Mouse (Mus musculus) bone marrow, adult 2 months (tissue): Measurements from ENCODE around the gene Lrch1. TPM values are rescaled to one million over a fixed set of nuclear protein-coding genes. Genes with fewer than 3 reads are reported as not detected.

Experiments used
- H3K27ac ChIP-seq: fragments of 200-500 bp; 2 replicates; pipeline ENCODE4 v1.5.1; 2012; ENCODE audit warnings: low read depth, mild to moderate bottlenecking, control low read depth, inconsistent platforms, low read length; ENCODE audit not compliant: control insufficient read depth, poor library complexity, insufficient read depth
- H3K4me1 ChIP-seq: fragments of 200-500 bp; 2 replicates; pipeline ENCODE4 v1.6.1; 2011; ENCODE audit warnings: low read length; ENCODE audit not compliant: control insufficient read depth, insufficient read depth
- H3K4me3 ChIP-seq: fragments of 200-500 bp; replicated peaks from 2 replicates; pipeline ENCODE3; 2011; ENCODE audit warnings: mild to moderate bottlenecking, low read depth, low read length, control low read depth; ENCODE audit not compliant: control insufficient read depth
- CTCF ChIP-seq: fragments of 200-500 bp; IDR thresholded peaks from 2 replicates; pipeline ENCODE4 v1.5.1; 2011; ENCODE audit warnings: low read length, control low read depth; ENCODE audit not compliant: control insufficient read depth, insufficient read depth
- POLR2A ChIP-seq: fragments of 200-500 bp; IDR thresholded peaks from 2 replicates; pipeline ENCODE4 v1.6.1; 2011; ENCODE audit warnings: low read depth, mild to moderate bottlenecking, control low read depth, low read length, borderline replicate concordance; ENCODE audit not compliant: control insufficient read depth
- WGBS: fragments of 180-500 bp; shearing (Covaris S2); methylation state at CpG from one replicate; pipeline ENCODE4 v1.1.7; 2018; 5-methylcytosine and 5-hydroxymethylcytosine counted together
- polyA plus RNA-seq: library from polyadenylated mRNA; stranded (reverse); fragments of >200 nt; gene quantifications from 2 replicates; pipeline ENCODE4 v1.2.4, GENCODE M21; 2011; ENCODE audit warnings: low replicate concordance; ENCODE audit not compliant: missing spikeins, insufficient read depth, insufficient read length

Gene Lrch1
- polyA plus RNA-seq, 1 experiment: 9.2 TPM

DNA sequence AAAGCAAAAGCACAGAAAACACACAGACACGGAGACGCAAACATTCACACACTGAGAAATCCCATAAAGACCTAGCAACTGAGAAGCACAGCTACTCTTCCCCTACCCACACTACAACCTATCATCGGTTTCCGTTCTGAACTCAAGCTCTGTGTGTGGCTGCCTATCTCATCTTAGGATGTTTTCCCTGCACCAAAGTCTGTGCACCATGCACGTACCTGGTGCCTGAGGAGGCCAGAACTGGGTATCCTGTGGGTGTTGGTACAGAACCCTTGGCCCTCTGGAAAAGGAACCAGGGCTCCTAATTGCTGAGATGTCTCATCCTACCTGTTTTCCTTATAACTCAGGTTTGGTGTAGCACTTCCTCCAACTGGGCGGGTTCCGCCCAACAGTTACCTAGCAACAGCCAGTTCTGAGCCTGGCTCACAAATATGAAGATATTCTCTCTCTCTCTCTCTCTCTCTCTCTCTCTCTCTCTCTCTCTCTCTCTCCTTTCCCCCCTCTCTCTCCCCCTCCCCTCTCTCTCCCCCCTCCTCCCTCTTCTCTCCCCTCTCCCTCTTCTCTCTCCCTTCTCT is 37.2 kb upstream of the Lrch1 start:
- TF ChIP-seq CTCF (no peak), POLR2A (no peak)
- Histone ChIP-seq H3K4me3 (no peak overlapping the region), H3K4me1 (no peaks in the 10 kb centered on the region; the same call in 1 of the 2 replicates), H3K27ac (no peak overlapping the region)
- 58% methylated on average over 7 of the region's 7 CpGs for WGBS

DNA sequence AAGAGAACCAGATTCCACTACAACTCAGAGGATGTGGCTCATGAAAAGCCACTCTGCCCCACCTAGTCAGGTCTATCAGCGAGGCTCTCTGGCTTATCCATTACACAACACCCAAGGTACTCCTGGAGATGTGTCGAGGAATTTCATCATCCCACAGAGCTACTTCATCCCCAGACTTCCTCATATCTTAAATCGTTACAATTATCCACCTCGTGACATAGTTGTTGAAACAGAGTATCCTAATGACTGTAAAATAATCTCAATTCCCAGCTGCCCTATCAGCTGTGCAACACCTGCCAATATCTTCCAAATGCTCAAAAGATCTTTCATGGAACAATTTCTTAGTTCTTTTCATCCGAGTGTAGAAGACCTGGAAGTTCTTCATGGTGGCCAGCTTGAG is 35.4 kb upstream of the Lrch1 start:
- Histone ChIP-seq H3K27ac (no peak overlapping the region), H3K4me1 (no peaks in the 10 kb centered on the region; the same call in 1 of the 2 replicates), H3K4me3 (no peak overlapping the region)
- no peak for TF ChIP-seq CTCF
- 30% methylated on average over 5 of the region's 5 CpGs for WGBS

DNA sequence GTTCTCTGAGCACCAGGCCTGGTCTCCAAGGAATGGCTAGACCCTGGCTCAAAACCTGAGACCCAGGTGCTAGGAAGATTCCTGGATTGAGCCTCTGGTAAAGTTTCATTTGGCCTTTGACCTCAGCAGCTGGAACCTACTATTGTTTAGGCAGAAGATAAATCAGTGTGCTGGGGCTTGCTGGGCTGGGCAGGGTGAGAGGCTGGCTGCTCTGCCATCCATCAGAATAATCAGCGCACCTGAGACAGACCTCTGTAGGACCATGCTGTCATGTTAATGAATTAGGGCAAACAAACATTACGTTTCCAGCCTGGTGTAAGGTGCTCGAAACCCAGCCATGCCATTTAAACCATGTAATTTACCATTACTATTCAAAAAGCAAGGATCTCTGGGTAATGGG is 33.3 kb upstream of the Lrch1 start:
- no peak overlapping the region for H3K27ac ChIP-seq
- H3K4me1 ChIP-seq: peaks cover 4% of the 10 kb centered on the region; the same call in 1 of the 2 replicates
- TF ChIP-seq POLR2A (no peak), CTCF (no peak)
- H3K4me3 ChIP-seq: no peak overlapping the region
- 90% methylated on average over 3 of the region's 3 CpGs for WGBS

DNA sequence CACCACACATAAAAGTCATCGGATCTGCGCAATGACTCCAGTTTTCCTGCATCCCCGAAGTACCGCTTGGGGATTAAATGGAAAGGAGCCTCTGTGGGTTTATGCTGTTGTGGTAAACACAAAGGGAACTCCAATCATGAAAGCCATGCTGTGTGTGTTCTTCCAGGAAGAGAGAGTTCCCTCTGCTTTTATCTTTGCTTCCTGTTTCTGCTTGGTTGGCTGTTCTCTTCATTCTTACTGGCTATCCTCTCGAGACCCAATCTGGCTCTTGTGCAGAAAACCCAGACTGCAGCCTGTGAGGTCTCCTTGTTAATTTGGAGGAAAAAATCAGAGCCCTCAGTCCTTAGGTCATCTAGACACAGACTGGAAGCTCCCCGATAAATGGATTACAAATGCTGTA is 29.3 kb upstream of the Lrch1 start:
- H3K27ac ChIP-seq: no peak overlapping the region
- WGBS: 40% methylated on average over 6 of the region's 6 CpGs
- TF ChIP-seq CTCF (no peak), POLR2A (no peak)

DNA sequence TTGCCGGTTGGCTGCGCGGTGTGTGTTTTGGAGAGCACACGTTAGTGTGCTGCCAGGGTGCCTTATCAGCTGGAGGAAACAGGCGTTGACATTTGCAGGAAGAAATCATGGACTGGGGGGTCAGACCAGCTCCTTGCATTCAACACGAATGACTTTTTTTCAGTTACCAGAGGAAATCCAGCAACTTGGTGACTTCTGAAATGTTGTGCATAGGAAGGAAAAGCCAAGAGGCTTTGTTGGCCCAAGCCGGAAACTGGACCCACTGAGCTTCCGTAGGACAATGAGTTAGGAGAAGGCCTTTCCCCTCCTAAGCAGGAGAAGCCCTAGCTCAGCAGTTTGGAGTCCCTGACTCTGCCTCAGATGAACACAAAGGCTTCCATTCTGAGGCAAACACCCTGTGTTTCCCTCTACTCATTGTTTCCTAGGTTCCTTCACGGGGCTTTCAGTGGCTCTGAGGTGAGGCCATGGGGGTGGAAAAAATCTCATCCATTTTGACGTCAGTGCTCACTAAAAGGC is 26.5 kb upstream of the Lrch1 start:
- Histone ChIP-seq H3K4me3 (no peak overlapping the region), H3K27ac (no peak overlapping the region), H3K4me1 (peaks cover 4% of the 10 kb centered on the region; the same call in 1 of the 2 replicates)
- TF ChIP-seq POLR2A: no peak
- TF ChIP-seq CTCF: no peak
- 20% methylated on average over 10 of the region's 10 CpGs for WGBS

More for the DNA sequence above, 29.3 kb upstream of the Lrch1 start:
- Histone ChIP-seq H3K4me1 (peaks cover 4% of the 10 kb centered on the region; the same call in 1 of the 2 replicates), H3K4me3 (no peak overlapping the region)

DNA sequence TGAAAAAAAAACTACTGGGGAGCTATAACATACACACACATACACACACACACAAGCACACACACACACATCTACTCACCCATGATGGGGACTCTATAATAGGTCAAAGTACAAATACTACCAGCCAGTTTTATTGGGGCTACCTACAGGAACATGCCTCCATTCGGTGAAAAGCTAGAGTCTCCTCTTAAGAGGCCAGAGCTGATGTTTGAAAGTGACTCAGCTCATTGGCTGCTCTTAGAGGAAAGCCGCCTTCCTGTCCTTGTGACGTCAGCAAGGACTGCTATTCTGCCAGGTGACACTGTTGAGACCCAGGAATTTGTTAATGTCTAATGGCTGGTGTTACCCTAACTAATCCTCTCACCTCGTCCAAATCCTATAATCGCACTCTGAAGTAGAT is 25.0 kb upstream of the Lrch1 start:
- WGBS: 58% methylated on average over 5 of the region's 5 CpGs
- TF ChIP-seq POLR2A (no peak), CTCF (no peak)
- H3K4me1 ChIP-seq: peaks cover 4% of the 10 kb centered on the region; the same call in 1 of the 2 replicates
- no peak overlapping the region for H3K27ac ChIP-seq
- H3K4me3 ChIP-seq: no peak overlapping the region

DNA sequence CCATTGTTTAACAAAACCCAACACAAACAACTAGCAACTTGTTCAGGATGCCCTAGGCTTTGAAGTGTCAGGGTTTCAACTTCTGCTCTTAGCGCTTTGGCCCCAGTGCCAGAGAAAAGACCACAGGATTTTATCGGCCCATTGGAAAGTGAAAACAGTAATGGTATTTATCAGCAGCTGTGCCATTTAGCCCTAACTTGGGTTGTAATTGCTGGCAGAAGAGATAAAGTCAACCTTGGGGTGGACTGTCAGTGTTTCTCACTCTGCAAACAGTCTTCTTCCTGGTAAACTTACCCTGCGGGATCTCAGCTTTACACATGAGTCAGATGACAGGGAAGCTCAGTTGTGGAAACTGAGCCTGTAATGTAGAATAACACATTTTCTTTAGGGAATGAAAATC is 24.5 kb upstream of the Lrch1 start:
- no peak for TF ChIP-seq CTCF
- no peak for TF ChIP-seq POLR2A

DNA sequence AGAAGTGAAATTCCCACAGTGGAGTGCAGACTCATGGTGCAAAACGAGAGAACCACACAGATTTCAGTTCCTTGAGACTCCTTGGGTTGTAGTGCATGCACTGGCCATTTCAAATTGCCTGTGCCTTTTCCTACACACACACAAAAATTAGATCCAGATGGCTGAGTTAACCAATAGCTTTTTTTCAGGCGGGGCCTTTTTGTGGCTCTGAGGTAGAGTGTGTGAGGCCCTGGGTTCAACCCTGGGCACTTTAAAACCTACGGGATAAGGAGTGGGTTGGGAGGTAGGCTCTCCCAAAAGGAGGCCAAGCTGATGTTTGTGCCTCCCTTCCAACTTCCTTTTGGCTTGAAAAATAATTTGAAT is 15.7 kb upstream of the Lrch1 start:
- TF ChIP-seq CTCF: no peak
- no peak for TF ChIP-seq POLR2A
- no peak overlapping the region for H3K27ac ChIP-seq
- WGBS: 75% methylated on average over 3 of the region's 3 CpGs

More for the DNA sequence above, 24.5 kb upstream of the Lrch1 start:
- 35% methylated on average over 3 of the region's 3 CpGs for WGBS
- H3K4me3 ChIP-seq: no peak overlapping the region
- H3K27ac ChIP-seq: no peak overlapping the region
- H3K4me1 ChIP-seq: peaks cover 4% of the 10 kb centered on the region; the same call in 1 of the 2 replicates

DNA sequence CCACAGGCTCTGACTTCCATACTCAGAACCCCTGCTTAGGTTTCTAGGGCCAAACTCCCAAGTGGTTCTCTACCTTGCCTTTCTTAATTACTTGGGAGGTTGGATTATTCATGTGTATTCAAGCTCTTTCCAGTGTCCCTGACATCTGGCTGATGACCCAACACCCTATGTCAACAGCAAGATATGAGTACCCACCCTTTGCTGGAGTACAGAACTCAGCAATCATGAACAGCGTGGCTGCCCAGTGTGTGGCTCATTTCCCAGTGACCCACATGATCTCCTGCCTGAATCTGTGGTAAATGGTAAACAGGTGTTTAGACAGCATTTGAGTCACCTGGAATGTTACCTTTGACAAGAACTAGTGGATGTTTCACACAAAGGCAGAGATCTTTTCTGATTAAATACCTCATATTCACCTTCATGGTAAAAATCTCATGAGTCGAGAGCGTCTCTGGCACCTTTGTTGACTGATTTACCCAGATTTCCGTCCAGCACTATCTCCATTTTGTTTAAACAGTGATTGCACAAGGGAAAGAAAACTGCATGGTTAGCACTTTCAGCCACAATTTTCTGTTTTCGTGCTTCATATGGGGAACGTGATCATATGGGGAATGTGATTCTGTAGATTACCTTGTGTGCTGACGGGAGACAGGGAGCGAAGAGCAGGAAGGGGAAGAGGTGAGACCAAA is 15.2 kb upstream of the Lrch1 start:
- WGBS: 81% methylated on average over 8 of the region's 8 CpGs
- TF ChIP-seq POLR2A (no peak), CTCF (no peak)
- Histone ChIP-seq H3K27ac (no peak overlapping the region), H3K4me3 (no peak overlapping the region), H3K4me1 (no peaks in the 10 kb centered on the region)

More for the DNA sequence above, 15.7 kb upstream of the Lrch1 start:
- H3K4me3 ChIP-seq: no peak overlapping the region
- H3K4me1 ChIP-seq: no peaks in the 10 kb centered on the region
